Mouse (Mus musculus) telencephalon, adult 2 months (tissue): ENCODE results near the gene Ubash3a.
"Not testable (repeated sequence)": the region's sequence is repeated elsewhere in the genome, so short reads cannot be mapped to it uniquely, and the experiment has no call there.

Source experiments
- DNase-seq: peaks from one replicate; pipeline ENCODE4 v3.0.0-alpha.2; 2011; ENCODE audit warnings: low read depth, low spot score

The Ubash3a gene

GRCm38 (mm10) chr17:31261352-31261751, 53.7 kb downstream of the Ubash3a start:
- DNase-seq, result no peak

GRCm38 (mm10) chr17:31262715-31263114, 55.0 kb downstream of the Ubash3a start:
- no peak for DNase-seq

GRCm38 (mm10) chr17:31263770-31264169, 56.1 kb downstream of the Ubash3a start:
- DNase-seq, result no peak

GRCm38 (mm10) chr17:31264372-31264771, 56.7 kb downstream of the Ubash3a start:
- DNase-seq, result no peak

GRCm38 (mm10) chr17:31265171-31265572, 57.5 kb downstream of the Ubash3a start:
- DNase-seq, result no peak

GRCm38 (mm10) chr17:31265831-31266230, 58.2 kb downstream of the Ubash3a start:
- DNase-seq, result no peak

GRCm38 (mm10) chr17:31266321-31266950, 58.8 kb downstream of the Ubash3a start:
- DNase-seq, result no peak

GRCm38 (mm10) chr17:31267138-31267537, 59.5 kb downstream of the Ubash3a start:
- DNase-seq, result no peak

- DNase-seq, result no peak
Measured at GRCm38 (mm10) chr17:31267603-31268002, 59.9 kb downstream of the Ubash3a start.

- DNase-seq, result no peak
Measured at GRCm38 (mm10) chr17:31268016-31268415, 60.3 kb downstream of the Ubash3a start.

GRCm38 (mm10) chr17:31269761-31270160, 62.1 kb downstream of the Ubash3a start:
- DNase-seq, result no peak

GRCm38 (mm10) chr17:31270246-31270645, 62.6 kb downstream of the Ubash3a start:
- DNase-seq, result no peak

GRCm38 (mm10) chr17:31270736-31271135, 63.1 kb downstream of the Ubash3a start:
- not testable (repeated sequence) for DNase-seq

- DNase-seq, result no peak
Measured at GRCm38 (mm10) chr17:31271136-31271851, 63.6 kb downstream of the Ubash3a start.

GRCm38 (mm10) chr17:31272416-31273165, 64.9 kb downstream of the Ubash3a start:
- no peak for DNase-seq

- DNase-seq, result no peak
Measured at GRCm38 (mm10) chr17:31273631-31274030, 66.0 kb downstream of the Ubash3a start.

GRCm38 (mm10) chr17:31275181-31275580, 67.5 kb downstream of the Ubash3a start:
- DNase-seq, result no peak

GRCm38 (mm10) chr17:31276207-31276921, 68.7 kb downstream of the Ubash3a start:
- DNase-seq, result no peak

- peak; percentile 88 for DNase-seq
Measured at GRCm38 (mm10) chr17:31276922-31277918, 69.5 kb downstream of the Ubash3a start, which contains the start of gene Rsph1. TSS of gene Rsph1 (minus strand) at chr17:31277383.

GRCm38 (mm10) chr17:31277931-31278330, 70.3 kb downstream of the Ubash3a start:
- no peak for DNase-seq

GRCm38 (mm10) chr17:31279541-31279940, 71.9 kb downstream of the Ubash3a start:
- no peak for DNase-seq
